Mouse (Mus musculus) gastrocnemius, postnatal 14 days (tissue): ENCODE measurements around the gene Hyal3. TPM values are rescaled to one million over a fixed set of nuclear protein-coding genes. Genes with fewer than 3 reads are reported as not detected.

Experiments used
- DNase-seq: peaks from one replicate; pipeline ENCODE4 v3.0.0; 2021; ENCODE audit warnings: mixed read lengths
- intact Hi-C: fragments of 180-260 bp; cut with DNase I; formaldehyde crosslinking; loops from one replicate; pipeline ENCODE4 v1.15.1; 2025; ENCODE audit warnings: low total_unique reads
- long read RNA-seq, 2 experiments: library from polyadenylated mRNA; stranded (forward); transcript quantifications; one replicate each; pipeline ENCODE4 v2.0.0; 2021
- total RNA-seq, 2 experiments: library from RNA; stranded (reverse); gene quantifications; 2 replicates each; pipeline ENCODE4 v1.2.3; 2021

Gene Hyal3
- total RNA-seq: under 1 TPM; 0.23 to 0.49 TPM
- long read RNA-seq, experiment 1: 0 reads
- long read RNA-seq, experiment 2: 0 reads

GRCm38 (mm10) chr9:107580501-107581317 is at the start of gene Hyal3:
Hyal3 (plus strand) TSS chr9:107580818.
- intact Hi-C loops: no loop called here
- DNase-seq: peak; percentile 91

DNA sequence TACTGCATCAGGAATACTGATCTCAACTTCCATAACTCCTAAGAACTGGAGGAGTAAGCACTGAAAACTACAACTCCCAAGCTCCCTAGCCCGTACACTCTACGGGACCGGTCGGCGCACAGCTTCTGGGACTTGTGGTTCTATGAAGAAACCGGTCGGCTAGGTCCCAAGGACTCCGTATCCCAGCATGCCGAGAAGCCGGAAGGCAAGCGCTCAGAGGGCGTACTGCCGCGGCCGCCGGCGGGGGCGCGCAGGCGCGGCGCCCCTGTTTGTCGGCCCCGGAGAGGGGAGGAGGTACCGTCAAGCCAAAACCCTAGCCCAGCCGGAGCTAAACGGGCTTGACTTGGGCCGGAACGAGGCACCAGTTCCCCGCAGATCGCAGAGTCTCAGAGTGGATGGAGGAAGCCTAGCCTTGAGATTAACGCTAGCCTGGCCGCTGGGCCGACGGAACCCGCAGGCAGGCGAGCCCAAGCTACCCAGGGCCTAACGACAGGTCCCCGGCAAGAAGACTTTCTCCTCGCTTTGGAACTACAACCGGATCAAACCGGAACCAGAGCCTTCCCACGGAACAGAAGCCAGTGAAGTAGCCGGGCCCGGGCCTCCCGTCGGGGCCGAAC is 46.7 kb upstream of the Hyal3 start, which contains the start of gene Tmem115:
Tmem115 (plus strand) TSS at position 155 of the 617 bp plus-strand sequence.
- intact Hi-C loops: no loop called here

GRCm38 (mm10) chr9:107534408-107535202 is 46.0 kb upstream of the Hyal3 start:
- peak; percentile 64 for DNase-seq
- intact Hi-C loops: no loop called here

More for the DNA sequence above, 46.7 kb upstream of the Hyal3 start, which contains the start of gene Tmem115:
- DNase-seq: peak; percentile 93

DNA sequence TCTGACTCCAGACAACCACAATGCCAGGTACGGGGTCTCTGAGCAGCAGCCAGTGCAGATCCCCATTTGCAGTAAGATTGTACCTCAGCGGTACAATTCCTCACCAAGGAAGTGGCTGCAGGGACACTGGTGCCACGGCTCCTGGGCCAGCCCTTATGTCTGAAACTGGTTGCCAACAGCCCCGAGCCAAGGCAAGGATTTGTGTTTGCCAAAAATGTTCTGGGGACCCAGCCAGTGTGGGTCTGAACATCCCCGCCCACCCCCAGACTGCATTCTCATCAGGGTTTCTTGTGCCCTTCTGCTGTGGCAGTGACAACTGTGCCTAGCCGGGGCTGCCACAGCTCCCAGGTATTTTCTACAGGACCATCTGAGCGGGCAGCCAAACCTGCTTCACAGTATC is 42.4 kb upstream of the Hyal3 start:
- DNase-seq: no peak
- intact Hi-C loops: no loop called here

GRCm38 (mm10) chr9:107538711-107539110 is 41.9 kb upstream of the Hyal3 start:
- intact Hi-C loops: no loop called here
- no peak for DNase-seq

GRCm38 (mm10) chr9:107539940-107540339 is 40.7 kb upstream of the Hyal3 start:
- intact Hi-C loops: no loop called here
- DNase-seq: no peak

- DNase-seq: no peak
- intact Hi-C loops: no loop called here
Observed at GRCm38 (mm10) chr9:107540420-107540819, 40.2 kb upstream of the Hyal3 start.

- intact Hi-C loops: no loop called here
Observed at GRCm38 (mm10) chr9:107541005-107541404, 39.6 kb upstream of the Hyal3 start.

GRCm38 (mm10) chr9:107541474-107542351 is 38.9 kb upstream of the Hyal3 start, which contains the start of the genes Cyb561d2 and Nprl2:
Cyb561d2 (minus strand) TSS chr9:107542193.
Nprl2 (plus strand) TSS chr9:107542226.
- intact Hi-C loops: no loop called here
- peak; percentile 93 for DNase-seq

More at GRCm38 (mm10) chr9:107541005-107541404, 39.6 kb upstream of the Hyal3 start:
- no peak for DNase-seq

GRCm38 (mm10) chr9:107542352-107542686 is 38.3 kb upstream of the Hyal3 start:
- DNase-seq: no peak
- intact Hi-C loops: no loop called here

DNA sequence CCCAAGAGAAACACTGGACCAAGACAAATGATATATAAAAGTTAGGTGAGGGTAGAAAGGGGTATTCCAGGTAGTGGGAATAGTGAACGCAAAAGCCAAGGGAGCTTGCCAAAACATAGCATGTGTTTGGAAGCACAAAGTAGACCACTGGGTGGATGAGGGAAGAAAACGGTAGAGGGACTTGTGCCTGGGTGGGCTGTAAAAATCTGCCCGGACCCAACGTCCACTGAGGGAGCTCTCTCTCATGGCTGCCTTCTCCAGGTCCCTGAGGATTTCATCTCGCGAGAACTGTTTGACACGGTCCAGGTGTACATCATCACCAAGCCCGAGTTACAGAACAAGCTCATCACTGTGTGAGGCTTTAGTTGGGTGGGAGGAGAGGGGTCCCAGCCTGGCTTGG is 37.9 kb upstream of the Hyal3 start:
- intact Hi-C loops: no loop called here
- DNase-seq: no peak

DNA sequence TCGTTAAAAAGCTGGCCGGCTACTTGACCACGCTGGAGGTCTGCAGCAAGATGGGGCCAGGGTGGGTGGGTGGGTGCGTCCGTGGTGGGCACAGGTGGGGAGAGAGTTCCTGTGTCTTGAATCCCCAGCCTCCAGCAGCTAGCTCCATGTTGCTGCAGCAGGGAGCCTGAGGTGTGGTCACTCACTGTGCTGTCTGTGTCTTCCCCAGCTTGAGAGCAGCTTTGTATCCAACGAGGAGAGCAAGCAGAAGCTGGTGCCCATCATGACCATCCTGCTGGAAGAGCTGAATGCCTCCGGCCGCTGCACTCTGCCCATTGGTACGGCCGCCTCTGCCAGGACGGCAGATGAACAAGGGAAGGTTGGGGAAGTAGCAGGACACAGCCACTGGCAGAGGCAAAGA is 37.3 kb upstream of the Hyal3 start:
- intact Hi-C loops: no loop called here
- no peak for DNase-seq

- DNase-seq: no peak
- intact Hi-C loops: no loop called here
Observed at GRCm38 (mm10) chr9:107544196-107544700, 36.4 kb upstream of the Hyal3 start.

GRCm38 (mm10) chr9:107544729-107545128 is 35.9 kb upstream of the Hyal3 start:
- intact Hi-C loops: no loop called here
- DNase-seq: no peak

DNA sequence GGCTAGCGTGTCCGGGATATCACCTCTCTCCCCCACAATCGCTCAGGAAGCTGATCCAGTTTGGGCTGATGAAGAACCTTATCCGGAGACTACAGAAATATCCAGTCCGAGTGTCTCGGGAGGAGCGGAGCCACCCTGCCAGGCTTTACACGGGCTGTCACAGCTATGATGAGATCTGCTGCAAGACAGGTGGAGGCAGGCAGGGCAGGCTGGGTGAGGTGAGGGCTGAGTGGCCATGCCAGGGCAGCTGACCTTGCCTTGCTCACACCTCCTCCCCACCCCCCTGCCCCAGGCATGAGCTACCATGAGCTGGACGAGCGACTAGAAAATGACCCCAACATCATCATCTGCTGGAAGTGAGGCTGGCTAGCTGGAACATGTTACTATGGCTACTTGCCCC is 35.4 kb upstream of the Hyal3 start:
- no peak for DNase-seq
- intact Hi-C loops: no loop called here

DNA sequence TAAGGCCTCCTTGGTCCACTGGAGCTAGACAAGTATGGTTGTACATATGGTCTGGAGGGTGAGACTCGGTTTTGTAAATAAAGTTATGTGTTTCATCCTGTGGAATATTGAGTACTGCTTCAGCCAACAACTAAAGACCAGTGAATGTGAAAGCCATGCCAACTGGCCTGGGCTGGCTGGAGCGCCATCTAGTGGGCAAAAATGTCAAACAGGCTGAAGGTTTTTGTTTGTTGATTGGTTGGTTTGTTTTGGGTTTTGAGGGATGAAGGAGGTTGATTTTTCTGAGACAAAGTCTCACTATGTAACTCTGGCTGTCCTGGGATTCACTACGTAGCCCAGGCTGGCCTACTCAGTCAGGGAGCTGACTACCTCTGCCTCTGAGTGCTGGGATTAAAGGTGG is 35.0 kb upstream of the Hyal3 start:
- DNase-seq: peak; percentile 71
- intact Hi-C loops: no loop called here

DNA sequence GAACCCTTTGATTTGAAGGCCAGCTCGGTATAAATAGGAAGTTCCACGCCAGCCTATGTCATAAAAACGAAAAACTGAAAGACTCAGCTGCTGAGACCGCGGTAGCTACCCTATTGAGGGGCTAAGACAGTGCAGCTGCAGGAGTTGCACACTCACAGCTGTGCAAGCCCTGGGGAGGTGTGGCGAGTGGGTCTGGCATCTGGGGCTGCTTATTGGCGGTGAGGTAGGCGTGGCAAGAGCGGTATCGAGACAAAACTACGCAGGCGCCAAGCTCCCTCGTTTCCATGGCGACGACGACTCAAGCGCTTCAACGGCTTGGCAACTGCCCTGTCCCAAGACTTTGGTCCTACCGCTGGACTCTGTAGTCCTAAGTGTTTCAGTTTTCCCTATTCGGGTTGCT is 33.6 kb upstream of the Hyal3 start, which contains the start of gene Zmynd10:
Zmynd10 (plus strand) TSS at position 273 of the 400 bp plus-strand sequence.
- intact Hi-C loops: no loop called here
- peak; percentile 89 for DNase-seq

- DNase-seq: no peak
- intact Hi-C loops: no loop called here
Observed at GRCm38 (mm10) chr9:107547957-107548356, 32.7 kb upstream of the Hyal3 start.

- no peak for DNase-seq
- intact Hi-C loops: no loop called here
Observed at GRCm38 (mm10) chr9:107548820-107549219, 31.8 kb upstream of the Hyal3 start.
